Mouse (Mus musculus): ENCODE results near the gene Sv2c.

- TF ChIP-seq CTCF (IDR thresholded peaks at IDR 0.05; ENCODE audit: low read depth) = no peak
- no peak for TF ChIP-seq EP300 (optimal IDR thresholded peaks at IDR 0.05)
Observed at GRCm38 (mm10) chr13:96045396-96045795, 87.0 kb downstream of the Sv2c start.

Data from stomach, postnatal 0 days (tissue).